Mouse (Mus musculus): ENCODE data around the gene Hbb-bt. TPM values are rescaled to one million over a fixed set of nuclear protein-coding genes. Genes with fewer than 3 reads are reported as not detected.
A peak's percentile ranks its signal among the peaks of the same experiment; 100 is the strongest.
"Not testable (repeated sequence)": the region's sequence is repeated elsewhere in the genome, so short reads cannot be mapped to it uniquely, and the experiment has no call there.

Hbb-bt gene
- 183 and 303 TPM in 2 replicates for polyA plus RNA-seq (2016; fragmentation: Nextera tagmentation; extraction: Ambion mirVana)

DNA sequence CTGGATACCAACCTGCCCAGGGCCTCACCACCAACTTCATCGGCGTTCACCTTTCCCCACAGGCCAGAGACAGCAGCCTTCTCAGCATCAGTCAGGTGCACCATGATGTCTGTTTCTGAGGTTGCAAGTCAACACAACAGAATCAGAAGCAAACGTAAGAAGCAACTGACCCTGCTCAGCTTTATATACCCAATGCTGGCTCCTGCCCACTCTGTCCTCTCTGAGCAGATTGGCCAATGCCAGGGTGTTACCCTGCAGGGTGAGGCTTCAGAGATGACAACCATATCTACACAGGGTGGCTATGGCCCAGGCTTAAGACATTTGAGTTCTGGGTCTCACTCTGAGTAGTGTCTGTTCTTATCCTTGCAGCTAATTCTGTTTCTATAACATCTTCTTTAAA is at the start of gene Hbb-bt:
TSS of gene Hbb-bt (minus strand) at position 231 of the 400 bp plus-strand sequence.
- DNase-seq (ENCODE audit: extremely low spot score, low spot score): no peak
- Histone ChIP-seq H3K4me3 (no peak within 1 kb of the TSS), H3K27ac (no peak within 1 kb of the TSS), H3K4me1 (no peaks in the 10 kb centered on the region), H3K27me3 (ENCODE audit: poor library complexity, severe bottlenecking) (no peaks in the 10 kb centered on the region), H3K9me3 (no peaks in the 10 kb centered on the region), H3K36me3 (replicated peaks) (no peaks in the 10 kb centered on the region)
- 86% methylated on average over 3 of the region's 3 CpGs for WGBS

DNA sequence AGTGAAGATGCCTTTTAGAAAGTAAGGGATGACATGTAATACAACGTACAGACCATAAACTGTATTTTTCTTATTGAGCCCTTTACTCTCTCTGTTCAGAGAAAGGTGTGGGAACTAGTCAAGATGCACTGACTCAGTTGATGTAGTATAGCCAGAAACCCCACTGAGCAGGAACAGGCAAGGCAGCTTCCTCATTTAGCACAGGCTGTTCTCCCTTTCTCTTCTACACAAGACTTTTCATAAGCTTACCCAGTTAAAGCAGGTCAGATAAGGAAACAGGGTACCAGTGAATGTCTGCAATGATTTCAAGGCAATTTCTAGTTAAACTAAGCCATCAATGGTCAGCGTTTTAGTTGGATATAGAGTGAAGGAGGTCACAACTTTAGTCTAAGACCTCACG is 47.7 kb upstream of the Hbb-bt start:
- H3K9me3 ChIP-seq: no peaks in the 10 kb centered on the region
- H3K27ac ChIP-seq: no peak overlapping the region; the same call in 1 of the 2 replicates
- no peak for DNase-seq (ENCODE audit: extremely low spot score, low spot score)
- no peaks in the 10 kb centered on the region for H3K36me3 ChIP-seq (replicated peaks)
- H3K4me3 ChIP-seq: no peak overlapping the region
- WGBS: 89% methylated on average over 3 of the region's 3 CpGs
- no peaks in the 10 kb centered on the region for H3K27me3 ChIP-seq (ENCODE audit: poor library complexity, severe bottlenecking)
- no peaks in the 10 kb centered on the region for H3K4me1 ChIP-seq

DNA sequence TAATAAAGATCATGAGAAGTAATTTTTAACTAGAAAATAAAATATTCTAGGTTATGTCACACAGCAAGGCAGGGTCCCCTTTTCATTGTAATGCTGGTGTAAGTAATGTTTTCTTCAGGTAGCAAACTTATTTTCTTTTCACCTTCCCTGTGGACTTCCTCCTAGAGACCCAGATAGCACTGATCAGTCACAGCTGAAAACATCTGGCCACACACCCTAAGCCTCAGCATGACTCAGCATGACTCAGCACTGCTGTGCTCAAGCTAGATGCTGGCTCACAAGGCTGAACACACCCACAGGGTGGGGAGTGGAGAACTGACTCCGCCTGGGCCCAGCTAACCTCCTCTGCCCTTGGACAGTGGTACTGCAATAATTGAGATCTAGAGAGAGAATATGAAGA is 47.1 kb upstream of the Hbb-bt start:
- Histone ChIP-seq H3K4me1 (no peaks in the 10 kb centered on the region), H3K27ac (no peak overlapping the region), H3K27me3 (ENCODE audit: poor library complexity, severe bottlenecking) (no peaks in the 10 kb centered on the region), H3K4me3 (no peak overlapping the region), H3K36me3 (replicated peaks) (no peaks in the 10 kb centered on the region), H3K9me3 (no peaks in the 10 kb centered on the region)
- 46% methylated on average over 1 of the region's 1 CpGs for WGBS
- DNase-seq (ENCODE audit: extremely low spot score, low spot score): peak; percentile 23

DNA sequence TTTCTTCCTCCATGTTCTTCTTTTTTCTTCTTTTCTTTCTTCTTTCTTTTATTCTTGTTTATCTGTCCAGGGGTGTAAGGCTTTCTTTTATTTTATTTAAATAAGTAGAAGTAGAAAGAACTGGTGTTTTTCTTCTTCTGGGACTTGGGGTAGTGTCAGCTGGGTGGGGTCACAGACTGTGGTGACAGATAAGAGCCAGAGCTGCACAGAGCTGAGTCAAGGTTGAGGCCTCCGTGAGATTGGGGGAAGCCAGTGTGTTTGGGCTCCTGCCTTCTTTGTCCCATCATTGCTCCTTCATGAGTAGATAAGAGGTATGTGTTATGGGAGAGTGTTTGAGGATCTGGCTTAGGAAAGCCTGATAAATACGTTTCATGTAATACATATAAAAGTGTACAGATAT is 45.3 kb upstream of the Hbb-bt start:
- WGBS: 68% methylated on average over 2 of the region's 2 CpGs
- H3K4me3 ChIP-seq: no peak overlapping the region
- no peaks in the 10 kb centered on the region for H3K9me3 ChIP-seq
- H3K36me3 ChIP-seq (replicated peaks): no peaks in the 10 kb centered on the region
- H3K27me3 ChIP-seq (ENCODE audit: poor library complexity, severe bottlenecking): no peaks in the 10 kb centered on the region
- H3K4me1 ChIP-seq: no peaks in the 10 kb centered on the region
- H3K27ac ChIP-seq: no peak overlapping the region
- DNase-seq (ENCODE audit: extremely low spot score, low spot score): no peak

DNA sequence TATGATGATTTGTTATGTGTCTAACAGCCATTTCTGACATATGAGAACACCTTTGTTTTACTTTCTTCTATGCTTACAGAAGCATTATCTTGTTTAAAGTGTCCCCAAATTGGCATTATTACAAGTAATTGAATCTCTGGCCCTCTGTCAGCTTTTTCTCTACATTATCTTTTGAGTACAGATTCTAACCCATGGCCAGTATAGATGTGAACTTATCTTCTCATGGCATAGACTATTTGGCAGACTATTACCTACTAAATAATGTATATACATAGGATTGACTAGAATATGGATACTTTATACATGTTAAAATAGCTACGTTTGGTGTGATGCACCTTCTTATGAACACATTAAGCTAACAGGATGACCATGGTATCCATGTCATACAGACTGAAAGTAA is 40.9 kb upstream of the Hbb-bt start:
- H3K4me3 ChIP-seq: no peak overlapping the region
- no peak overlapping the region for H3K27ac ChIP-seq
- WGBS: 73% methylated on average over 1 of the region's 1 CpGs
- H3K36me3 ChIP-seq (replicated peaks): no peaks in the 10 kb centered on the region
- no peak for DNase-seq (ENCODE audit: extremely low spot score, low spot score)
- H3K9me3 ChIP-seq: no peaks in the 10 kb centered on the region
- H3K27me3 ChIP-seq (ENCODE audit: poor library complexity, severe bottlenecking): no peaks in the 10 kb centered on the region
- H3K4me1 ChIP-seq: no peaks in the 10 kb centered on the region

DNA sequence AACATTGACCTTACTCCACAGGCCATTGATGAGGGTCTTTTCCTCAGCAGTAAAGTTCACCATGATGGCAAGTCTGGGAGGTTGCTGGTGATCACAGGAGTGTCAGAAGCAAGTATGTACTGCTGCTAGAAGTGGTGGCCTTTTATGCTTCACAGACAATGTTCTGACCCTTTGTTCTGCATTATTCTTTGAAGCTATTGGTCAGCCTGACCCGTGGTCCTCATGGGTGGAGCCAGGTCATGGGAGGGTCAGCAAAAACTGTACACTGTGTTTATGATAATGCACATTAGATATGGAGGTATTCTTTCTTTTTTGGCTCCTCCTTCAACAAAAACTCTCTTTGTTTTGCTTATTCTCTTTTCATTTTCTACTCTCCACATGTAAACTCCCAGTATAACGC is 39.3 kb upstream of the Hbb-bt start, which contains the start of gene Hbb-y:
TSS of gene Hbb-y (minus strand) at position 127 of the 400 bp plus-strand sequence.
- Histone ChIP-seq H3K4me3 (no peak within 1 kb of the TSS), H3K4me1 (no peaks in the 10 kb centered on the region), H3K27ac (no peak within 1 kb of the TSS), H3K27me3 (ENCODE audit: poor library complexity, severe bottlenecking) (no peaks in the 10 kb centered on the region), H3K9me3 (no peaks in the 10 kb centered on the region), H3K36me3 (replicated peaks) (no peaks in the 10 kb centered on the region)
- 77% methylated on average over 2 of the region's 2 CpGs for WGBS
- DNase-seq (ENCODE audit: extremely low spot score, low spot score): no peak

DNA sequence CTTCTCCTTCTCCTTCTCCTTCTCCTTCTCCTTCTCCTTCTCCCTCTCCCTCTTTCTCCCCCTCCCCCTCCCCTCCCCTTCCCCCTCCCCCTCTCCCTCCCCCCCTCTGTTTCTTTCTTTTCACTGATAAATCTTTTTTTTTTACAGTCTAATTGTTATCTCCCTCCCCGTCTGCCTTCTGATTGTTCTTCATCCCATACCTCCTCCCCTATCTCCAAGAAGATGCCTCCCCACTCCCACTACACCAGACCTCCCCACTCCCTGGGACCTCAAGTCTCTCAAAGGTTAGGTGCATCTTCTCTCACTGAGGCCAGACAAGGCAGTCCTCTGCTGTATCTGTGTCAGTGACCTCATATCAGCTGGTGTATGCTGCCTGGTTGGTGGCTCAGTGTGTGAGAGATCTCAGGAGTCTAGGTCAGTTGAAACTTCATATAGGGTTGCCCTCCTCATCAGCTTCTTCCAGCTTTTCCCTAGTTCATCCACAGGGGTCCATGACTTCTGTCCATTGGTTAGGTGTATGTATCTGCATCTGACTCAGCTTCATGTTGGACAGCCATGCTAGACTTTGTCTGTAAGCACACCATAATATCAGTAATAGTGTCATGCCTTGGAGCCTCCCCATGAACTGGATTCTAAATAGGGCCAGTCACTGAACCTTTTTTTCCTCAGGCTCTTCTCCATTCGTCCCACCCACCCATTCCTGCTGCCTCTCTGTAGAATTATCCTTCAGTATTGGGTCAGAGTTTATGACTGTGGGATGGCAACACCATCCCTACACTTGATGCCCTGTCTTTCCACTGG is 30.9 kb upstream of the Hbb-bt start:
- Histone ChIP-seq H3K27ac (no peak overlapping the region), H3K9me3 (no peaks in the 10 kb centered on the region), H3K4me3 (no peak overlapping the region), H3K27me3 (ENCODE audit: poor library complexity, severe bottlenecking) (no peaks in the 10 kb centered on the region), H3K4me1 (no peaks in the 10 kb centered on the region), H3K36me3 (replicated peaks) (no peaks in the 10 kb centered on the region)
- no peak for DNase-seq (ENCODE audit: extremely low spot score, low spot score)
- WGBS: 71% methylated on average over 2 of the region's 2 CpGs

DNA sequence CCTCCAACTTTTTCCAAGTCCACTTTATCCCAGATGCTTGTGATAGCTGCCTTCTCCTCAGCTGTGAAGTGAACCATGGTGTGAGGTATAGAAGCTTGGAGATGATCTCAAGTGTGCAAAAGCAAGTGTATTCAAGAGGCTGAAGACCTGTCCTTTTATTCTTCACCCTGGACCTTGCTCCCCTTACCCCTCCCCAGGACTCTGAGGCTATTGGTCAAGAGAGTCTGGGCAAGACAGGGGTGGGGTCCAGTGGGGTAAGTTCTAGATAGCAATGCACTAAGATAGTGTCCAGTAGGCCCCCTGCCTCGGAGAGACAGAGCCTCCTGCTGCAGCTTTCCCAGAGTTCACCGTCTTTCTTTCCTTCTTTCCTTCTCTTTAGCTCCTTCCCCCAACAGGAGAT is 29.2 kb upstream of the Hbb-bt start, which contains the start of gene Hbb-bh1:
TSS of gene Hbb-bh1 (minus strand) at position 131 of the 400 bp plus-strand sequence.
- Histone ChIP-seq H3K27ac (no peak within 1 kb of the TSS), H3K9me3 (no peaks in the 10 kb centered on the region), H3K36me3 (replicated peaks) (no peaks in the 10 kb centered on the region), H3K4me3 (peak within 1 kb of the TSS; percentile 6; the same call in 1 of the 2 replicates), H3K4me1 (no peaks in the 10 kb centered on the region), H3K27me3 (ENCODE audit: poor library complexity, severe bottlenecking) (no peaks in the 10 kb centered on the region)
- 90% methylated on average over 2 of the region's 2 CpGs for WGBS
- DNase-seq (ENCODE audit: extremely low spot score, low spot score): no peak

DNA sequence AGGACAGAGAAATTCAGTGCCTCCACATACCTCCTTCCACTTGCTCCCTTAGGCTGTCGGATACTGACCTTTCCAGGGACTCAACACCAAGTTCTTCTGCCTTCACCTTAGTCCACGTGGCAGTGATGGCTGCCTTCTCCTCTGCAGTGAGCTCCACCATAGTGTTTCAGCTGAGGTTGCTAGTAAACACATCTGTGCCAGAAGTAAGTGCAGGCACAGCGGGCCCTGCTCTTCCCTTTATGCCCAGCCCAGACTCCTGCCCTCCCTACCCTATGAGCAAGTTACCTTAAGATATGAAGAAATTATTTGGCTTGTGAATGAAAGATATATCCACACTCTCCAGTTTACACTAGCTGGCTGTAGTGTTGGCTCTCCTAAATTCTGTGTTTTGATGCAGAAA is 26.5 kb upstream of the Hbb-bt start, which contains the start of gene Hbb-bh2:
TSS of gene Hbb-bh2 (minus strand) at position 253 of the 400 bp plus-strand sequence.
- Histone ChIP-seq H3K9me3 (no peaks in the 10 kb centered on the region), H3K27ac (no peak within 1 kb of the TSS), H3K4me3 (no peak within 1 kb of the TSS), H3K36me3 (replicated peaks) (no peaks in the 10 kb centered on the region), H3K27me3 (ENCODE audit: poor library complexity, severe bottlenecking) (no peaks in the 10 kb centered on the region), H3K4me1 (no peaks in the 10 kb centered on the region)
- no peak for DNase-seq (ENCODE audit: extremely low spot score, low spot score)
- 73% methylated on average over 3 of the region's 3 CpGs for WGBS

DNA sequence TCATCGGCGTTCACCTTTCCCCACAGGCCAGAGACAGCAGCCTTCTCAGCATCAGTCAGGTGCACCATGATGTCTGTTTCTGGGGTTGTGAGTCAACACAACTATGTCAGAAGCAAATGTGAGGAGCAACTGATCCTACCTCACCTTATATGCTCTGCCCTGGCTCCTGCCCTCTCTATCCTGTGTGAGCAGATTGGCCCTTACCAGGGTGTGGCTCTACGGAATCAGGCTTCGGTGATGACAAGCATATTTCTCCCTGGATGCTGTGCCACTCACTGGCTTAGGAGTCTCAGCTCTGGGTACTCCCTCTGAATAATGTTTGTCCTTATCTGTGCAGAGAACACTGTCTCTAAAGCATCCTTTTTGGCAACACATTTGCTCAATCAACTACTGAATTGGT is 14.0 kb upstream of the Hbb-bt start, which contains the start of gene Hbb-bs:
TSS of gene Hbb-bs (minus strand) at position 289 of the 400 bp plus-strand sequence.
- WGBS: 92% methylated on average over 4 of the region's 4 CpGs
- no peaks in the 10 kb centered on the region for H3K4me1 ChIP-seq

DNA sequence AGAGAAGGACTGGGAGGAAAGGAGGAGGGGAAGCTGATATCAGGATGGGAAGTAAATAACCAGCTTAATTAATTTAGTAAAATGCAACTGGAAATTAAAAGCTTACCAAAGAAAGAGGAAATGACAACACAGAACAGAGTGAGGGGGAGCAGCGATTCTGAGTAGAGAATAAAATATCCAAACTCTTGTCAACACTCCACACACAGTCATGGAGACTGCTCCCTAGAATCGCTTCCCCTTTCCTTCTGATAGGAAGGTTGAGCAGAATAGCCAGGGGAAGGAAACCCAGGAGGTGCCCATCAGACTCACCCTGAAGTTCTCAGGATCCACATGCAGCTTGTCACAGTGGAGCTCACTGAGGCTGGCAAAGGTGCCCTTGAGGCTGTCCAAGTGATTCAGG is 13.3 kb upstream of the Hbb-bt start:
- H3K36me3 ChIP-seq (replicated peaks); H3K27ac ChIP-seq; DNase-seq (ENCODE audit: extremely low spot score, low spot score); H3K4me3 ChIP-seq; H3K4me1 ChIP-seq; H3K9me3 ChIP-seq; H3K27me3 ChIP-seq (ENCODE audit: poor library complexity, severe bottlenecking): not testable (repeated sequence)
- WGBS: no CpG with 5 or more reads among the region's 2 CpGs

More for the DNA sequence above, 14.0 kb upstream of the Hbb-bt start, which contains the start of gene Hbb-bs:
- H3K9me3 ChIP-seq: no peaks in the 10 kb centered on the region
- H3K27ac ChIP-seq: no peak within 1 kb of the TSS
- H3K27me3 ChIP-seq (ENCODE audit: poor library complexity, severe bottlenecking): no peaks in the 10 kb centered on the region
- DNase-seq (ENCODE audit: extremely low spot score, low spot score): no peak
- H3K36me3 ChIP-seq (replicated peaks): no peaks in the 10 kb centered on the region
- H3K4me3 ChIP-seq: no peak within 1 kb of the TSS

DNA sequence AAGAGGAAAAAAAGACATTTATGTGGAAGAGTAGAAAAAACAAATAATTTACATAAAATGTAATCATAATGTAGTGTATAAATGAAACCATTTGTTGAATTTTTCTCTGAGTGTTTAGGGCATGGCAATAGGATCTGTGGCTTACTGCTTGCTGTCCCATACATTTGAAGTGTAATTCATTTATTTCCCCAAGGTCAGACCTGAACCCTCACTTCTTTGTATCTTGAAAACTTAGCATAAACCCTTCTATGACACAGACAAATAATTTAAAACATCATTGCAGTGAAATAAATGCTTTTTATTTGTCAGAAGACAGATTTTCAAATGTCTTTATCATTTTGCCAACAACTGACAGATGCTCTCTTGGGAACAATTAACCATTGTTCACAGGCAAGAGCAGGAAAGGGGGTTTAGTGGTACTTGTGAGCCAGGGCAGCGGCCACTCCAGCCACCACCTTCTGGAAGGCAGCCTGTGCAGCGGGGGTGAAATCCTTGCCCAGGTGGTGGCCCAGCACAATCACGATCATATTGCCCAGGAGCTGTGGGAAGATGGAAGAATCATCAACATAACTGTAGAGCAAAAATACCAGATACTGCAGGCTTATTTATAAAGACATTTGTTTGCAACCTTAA is 12.6 kb upstream of the Hbb-bt start:
- Histone ChIP-seq H3K27me3 (ENCODE audit: poor library complexity, severe bottlenecking) (no peaks in the 10 kb centered on the region), H3K36me3 (replicated peaks) (no peaks in the 10 kb centered on the region), H3K27ac (no peak overlapping the region), H3K9me3 (no peaks in the 10 kb centered on the region), H3K4me3 (no peak overlapping the region), H3K4me1 (no peaks in the 10 kb centered on the region)
- DNase-seq (ENCODE audit: extremely low spot score, low spot score): no peak
- WGBS: 68% methylated on average over 3 of the region's 3 CpGs
